Mouse (Mus musculus): ENCODE results near the gene Nckap5. TPM values are rescaled to one million over a fixed set of nuclear protein-coding genes. Genes with fewer than 3 reads are reported as not detected.

Gene Nckap5
- polyA plus RNA-seq, 1 experiment, result not detected

DNA sequence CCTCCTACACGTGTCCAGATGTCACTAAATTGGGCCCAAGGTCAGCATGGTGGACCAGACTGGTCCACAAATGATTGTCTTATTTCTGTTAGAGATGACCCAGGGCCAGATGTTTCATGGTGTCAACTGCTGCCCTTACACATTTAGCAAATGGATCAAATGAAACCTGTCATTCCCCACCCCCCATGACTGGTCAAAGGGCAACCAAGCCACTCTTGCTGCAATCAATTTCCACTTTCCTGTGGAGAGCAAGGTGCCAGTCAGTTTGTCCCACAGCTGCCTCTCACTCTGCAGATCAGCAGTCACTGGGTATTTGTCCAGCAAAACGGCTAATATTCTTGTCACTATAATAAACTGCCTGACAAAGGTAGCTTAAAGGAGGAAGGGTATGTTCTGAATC lies 463.9 kb downstream of the Nckap5 start:
- no peak for TF ChIP-seq GATA1 (IDR thresholded peaks at IDR 0.05; ENCODE audit: low read length)

DNA sequence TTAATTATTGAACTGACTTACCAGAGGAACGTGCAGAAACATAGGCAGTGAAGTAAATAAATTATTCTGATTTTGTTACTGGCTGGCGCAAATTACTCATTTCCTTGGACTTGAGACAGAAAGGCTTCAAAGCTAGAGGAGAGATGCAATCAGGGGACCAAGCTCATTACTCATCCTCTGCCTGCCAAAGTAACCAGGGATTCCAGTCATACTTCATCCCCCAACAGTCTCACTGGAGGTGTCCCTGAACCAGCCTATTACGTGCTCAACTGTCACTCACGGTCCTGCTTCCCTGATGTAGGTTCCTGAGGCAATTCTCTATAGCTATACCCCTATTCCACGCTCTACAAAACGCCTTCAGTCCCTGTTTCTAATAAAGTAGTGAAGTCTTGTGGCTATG lies 466.0 kb downstream of the Nckap5 start:
- TF ChIP-seq GATA1 (IDR thresholded peaks at IDR 0.05; ENCODE audit: low read length), result no peak

DNA sequence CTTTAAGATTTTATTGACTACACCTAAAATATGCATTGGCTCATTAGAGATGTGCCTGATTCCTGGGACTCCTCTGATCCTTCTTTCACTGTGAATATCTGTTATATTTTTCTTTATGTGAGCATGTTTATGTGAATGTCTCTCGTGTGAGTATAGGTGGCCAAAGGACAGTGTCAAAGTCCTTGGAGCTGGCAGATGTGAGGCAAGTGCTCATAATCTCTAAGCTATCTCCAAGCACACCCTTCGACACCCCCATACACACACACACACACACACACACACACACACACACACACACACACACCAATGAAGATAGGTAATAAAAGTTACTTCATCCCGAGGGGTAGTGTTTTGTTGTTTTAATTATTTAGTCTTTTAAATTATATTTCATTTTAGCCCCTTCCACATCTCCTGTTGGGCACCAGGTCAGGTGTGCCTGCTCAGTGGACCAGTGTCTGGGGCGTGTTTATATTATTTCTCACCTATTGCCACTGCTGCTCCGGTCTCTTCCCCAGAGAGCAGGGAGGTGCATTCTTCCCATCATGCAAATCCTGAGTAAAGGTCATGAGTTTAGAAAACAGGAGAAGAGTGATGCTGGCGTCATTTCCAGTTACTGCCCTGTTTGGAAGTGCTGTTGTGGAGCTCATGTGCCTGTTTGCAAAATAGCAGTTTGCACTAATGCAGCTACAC lies 469.9 kb downstream of the Nckap5 start:
- TF ChIP-seq GATA1 (IDR thresholded peaks at IDR 0.05; ENCODE audit: low read length), result no peak

DNA sequence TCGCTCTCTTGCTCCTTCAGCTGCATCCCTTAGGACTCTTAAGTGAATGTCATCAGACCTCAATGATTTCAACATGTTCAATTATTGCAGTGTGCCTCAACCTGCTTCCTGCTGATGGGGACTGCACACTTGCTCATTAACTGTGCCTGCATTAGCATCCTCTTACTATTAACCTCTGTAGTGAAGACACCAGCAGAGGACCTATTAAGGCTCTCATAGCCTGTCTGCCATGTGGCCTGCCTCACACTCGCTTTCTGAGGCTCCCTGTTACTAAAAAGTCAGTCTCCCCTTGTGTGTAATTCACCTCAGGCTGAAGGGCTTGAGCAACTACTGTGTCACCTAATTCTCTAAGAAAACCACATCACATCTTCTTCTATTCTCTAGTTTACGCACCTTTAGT lies 470.5 kb downstream of the Nckap5 start:
- TF ChIP-seq GATA1 (IDR thresholded peaks at IDR 0.05; ENCODE audit: low read length), result no peak

DNA sequence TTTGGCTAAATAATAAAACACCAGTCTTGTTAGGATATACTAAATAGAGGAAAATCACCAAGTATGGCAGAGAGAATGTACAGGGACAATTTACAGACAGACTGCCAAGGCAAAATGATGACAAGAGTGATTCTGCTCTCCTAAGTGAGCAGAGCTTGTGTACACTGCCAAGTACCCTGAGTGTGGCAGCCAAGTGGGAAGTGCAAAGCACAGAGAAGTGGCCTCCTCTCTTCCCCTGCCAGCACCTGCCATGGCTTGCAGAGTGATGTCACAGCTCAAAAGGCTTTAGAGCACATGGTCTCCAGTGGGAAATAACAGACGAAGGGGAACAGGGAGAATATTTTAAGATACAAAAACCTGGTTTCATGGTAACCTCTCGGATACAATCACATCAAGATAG lies 488.8 kb downstream of the Nckap5 start:
- no peak for TF ChIP-seq GATA1 (IDR thresholded peaks at IDR 0.05; ENCODE audit: low read length)

DNA sequence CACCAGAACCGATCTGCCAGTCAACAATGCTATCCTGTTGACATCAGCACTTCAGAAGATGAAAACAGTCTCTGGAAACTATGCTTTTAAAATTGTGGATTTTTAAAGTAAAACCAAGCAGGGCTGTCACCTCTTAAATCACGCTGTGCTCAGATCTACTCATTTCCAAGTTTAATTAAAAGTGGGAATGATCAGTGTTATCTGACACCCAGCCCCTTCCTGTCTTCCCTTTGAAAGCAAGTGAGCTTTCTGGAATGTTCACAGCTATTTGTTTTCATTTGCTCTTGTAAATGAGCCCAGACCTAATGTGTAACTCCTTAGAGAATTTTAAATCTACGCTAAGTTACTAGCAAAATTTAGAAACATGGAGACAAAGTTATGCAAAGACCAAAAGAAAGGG lies 491.3 kb downstream of the Nckap5 start:
- TF ChIP-seq GATA1 (IDR thresholded peaks at IDR 0.05; ENCODE audit: low read length), result no peak

DNA sequence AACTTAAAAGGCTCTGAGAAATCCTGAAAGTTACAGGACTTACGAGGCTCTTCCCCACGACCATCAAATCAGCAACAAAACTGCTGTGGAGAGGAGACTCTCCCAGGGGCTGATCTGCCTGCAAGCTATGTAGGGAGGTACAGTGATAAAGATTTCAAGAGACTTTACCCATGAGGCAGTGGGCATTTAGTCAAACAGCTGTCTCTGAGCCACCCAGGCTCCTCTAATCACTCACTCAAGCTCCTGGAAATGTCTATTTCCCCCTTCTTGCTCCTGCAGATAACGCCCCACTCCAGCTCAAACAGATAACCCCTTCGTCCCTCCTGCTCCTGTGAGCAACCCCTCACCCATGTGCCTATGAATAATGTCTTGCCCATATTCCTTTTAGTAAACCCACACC lies 496.4 kb downstream of the Nckap5 start:
- no peak for TF ChIP-seq GATA1 (IDR thresholded peaks at IDR 0.05; ENCODE audit: low read length)

DNA sequence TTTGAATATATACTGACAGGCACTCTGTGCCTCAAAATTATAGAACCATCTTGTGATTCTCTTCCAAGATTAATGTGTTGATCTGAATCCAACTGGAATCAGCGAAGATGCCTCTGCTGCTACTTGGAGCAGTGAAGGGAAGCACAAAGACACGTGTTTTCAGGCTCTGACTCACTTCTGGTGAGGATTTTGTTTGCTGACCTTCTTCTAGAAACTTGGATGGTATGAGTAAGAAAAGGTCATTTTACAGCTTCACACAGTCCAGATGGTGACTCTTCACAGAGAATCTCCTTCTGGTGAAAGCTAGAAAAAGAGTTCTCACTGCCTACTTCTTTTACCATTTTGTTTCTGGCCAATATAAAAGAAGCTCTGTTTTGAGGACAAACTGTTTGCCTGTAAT lies 498.6 kb downstream of the Nckap5 start:
- no peak for TF ChIP-seq GATA1 (IDR thresholded peaks at IDR 0.05; ENCODE audit: low read length)

DNA sequence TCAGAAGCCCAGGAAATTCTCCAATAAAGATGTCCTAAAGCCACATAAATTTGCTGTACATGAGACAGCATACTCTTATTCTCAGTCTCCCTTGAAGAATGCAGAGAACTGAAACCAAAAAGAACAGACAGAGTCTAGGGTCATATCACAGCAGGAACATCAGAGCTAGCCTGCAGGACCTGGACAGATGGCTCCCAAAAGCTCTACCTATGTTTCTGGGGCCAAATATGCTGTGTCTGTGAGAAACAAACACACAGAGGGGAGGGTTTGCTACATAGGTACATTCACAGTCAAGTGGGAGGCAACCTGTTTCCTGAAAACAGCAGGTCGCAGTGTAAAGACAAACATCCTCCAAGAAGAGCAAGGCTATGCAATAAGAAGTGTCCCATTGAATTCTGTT lies 509.9 kb downstream of the Nckap5 start:
- no peak for TF ChIP-seq GATA1 (IDR thresholded peaks at IDR 0.05; ENCODE audit: low read length)

DNA sequence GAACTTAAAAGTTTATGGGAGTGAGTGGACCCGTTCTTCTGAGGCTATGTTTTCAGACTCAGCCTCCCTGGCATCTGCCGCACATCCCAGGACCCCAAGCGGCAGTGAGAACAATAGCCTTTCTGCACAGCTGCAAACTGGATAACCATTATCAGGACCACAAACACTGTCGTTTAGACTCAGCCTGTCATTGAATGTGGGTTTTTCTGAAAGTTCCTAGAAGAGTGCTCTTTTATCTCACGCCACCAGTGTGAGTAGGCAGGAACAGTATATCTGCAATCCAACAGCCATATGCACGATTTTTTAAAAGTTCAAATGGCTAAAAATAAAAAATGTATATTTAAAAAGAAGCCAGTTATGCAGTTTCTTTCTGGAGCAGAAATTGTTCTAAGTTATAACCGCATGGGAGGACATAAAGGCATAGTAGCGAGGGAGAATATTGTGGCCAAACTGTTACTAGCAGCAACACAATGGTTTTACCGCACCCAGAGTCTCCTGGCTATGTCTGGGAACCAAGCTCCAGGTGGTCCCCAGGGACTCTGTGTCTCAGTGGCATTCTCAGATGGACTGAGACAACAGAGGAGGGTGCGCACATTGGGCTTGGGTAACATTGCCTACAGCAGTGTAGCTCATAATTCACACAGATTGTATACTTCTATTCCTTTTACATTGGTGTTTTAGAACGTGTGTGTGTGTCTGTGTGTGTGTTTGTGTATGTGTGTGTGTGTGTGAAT lies 512.6 kb downstream of the Nckap5 start:
- TF ChIP-seq GATA1 (IDR thresholded peaks at IDR 0.05; ENCODE audit: low read length), result no peak

DNA sequence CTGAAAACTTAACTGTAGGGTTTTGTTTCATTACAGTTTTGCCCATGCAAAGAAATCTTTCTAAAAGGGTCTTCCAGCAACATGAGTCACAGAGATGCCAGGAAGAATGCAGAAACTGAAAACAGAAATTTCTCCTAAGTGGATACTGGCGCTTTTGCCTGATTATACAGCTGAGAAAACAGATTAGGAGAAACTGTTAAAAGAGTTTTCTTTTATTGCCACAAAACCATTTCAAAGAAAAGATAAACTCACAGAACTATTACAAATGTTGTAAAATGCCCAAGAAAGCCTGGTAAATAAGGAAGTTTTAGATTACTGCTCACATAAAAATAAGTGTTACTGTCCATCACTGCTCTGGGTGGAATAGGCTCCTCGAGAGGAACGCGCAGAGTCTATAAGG lies 513.3 kb downstream of the Nckap5 start:
- TF ChIP-seq GATA1 (IDR thresholded peaks at IDR 0.05; ENCODE audit: low read length), result no peak

DNA sequence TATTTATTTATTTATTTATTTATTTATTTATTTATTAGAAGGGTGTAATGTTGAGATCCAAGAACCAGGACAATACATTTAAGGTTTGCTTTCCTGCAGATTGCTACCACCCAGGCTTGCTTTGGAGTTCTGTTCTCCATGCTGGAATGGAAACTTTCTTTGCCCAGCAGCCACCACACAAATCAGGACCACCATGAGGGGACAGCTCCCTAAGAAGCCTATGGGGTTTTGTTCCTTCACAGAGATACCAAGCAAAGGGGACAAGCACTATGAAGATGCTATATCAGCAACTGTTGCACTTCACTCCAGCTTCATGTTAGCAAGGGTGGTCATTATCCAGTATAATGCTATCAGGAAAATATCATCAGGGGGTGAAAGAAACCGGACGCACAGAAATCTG lies 513.7 kb downstream of the Nckap5 start:
- no peak for TF ChIP-seq GATA1 (IDR thresholded peaks at IDR 0.05; ENCODE audit: low read length)

DNA sequence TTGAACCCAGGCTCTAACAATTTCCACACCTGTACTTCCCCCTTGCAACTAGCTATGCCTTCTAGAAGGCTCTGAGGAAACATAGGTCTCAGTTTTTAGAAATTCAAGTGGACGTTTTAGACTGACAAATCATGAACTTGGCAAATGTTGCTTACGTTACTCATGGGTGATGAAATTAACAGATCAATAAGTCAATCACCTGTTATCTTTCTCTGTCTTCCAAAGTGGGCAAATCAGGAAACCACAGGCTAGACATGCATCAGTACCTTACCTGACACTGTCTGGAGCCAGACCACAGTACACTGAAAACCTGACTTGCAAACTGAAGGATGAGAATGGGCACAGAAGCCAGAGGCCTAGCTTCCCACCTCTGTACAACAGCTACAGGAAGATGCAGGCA lies 529.5 kb downstream of the Nckap5 start:
- TF ChIP-seq GATA1 (IDR thresholded peaks at IDR 0.05; ENCODE audit: low read length), result no peak

DNA sequence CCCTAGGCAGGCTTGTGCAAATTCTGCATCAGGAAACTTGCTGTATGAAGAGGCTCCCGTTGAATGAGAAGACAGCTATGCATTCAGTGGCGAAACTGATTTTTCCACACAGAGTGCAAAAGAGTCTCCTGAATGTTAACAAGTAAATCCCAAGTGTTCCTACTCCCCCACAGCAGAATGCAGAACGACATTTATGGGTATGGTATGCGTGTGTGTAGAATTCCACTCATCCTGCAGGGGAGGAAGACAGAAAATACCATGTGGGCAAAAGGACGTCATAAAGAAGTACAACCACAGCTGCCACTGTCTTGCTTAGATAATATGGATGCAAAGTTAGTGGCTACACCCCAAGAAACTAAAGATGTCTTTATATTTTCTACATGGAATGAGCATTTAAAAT lies 565.7 kb downstream of the Nckap5 start:
- no peak for TF ChIP-seq GATA1 (IDR thresholded peaks at IDR 0.05; ENCODE audit: low read length)

DNA sequence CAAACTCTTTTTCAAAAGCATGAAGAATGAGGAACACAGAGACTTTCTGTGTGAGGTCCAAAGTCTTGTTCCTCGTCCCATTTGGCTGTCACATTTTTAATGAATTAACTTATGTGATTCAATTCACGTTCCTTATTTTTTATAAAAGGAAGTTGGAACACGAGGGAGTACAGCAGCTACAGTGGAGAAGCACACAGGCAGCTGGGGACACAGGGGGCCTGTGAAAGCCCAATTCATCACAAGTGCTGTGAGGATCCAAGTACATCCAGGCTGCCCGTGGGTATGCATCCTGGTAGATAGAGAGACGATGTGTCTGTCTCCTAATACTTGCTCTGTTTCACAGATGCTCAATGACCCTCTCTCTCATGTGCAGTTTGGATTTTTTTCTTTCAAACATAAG lies 576.2 kb downstream of the Nckap5 start:
- no peak for TF ChIP-seq GATA1 (IDR thresholded peaks at IDR 0.05; ENCODE audit: low read length)

DNA sequence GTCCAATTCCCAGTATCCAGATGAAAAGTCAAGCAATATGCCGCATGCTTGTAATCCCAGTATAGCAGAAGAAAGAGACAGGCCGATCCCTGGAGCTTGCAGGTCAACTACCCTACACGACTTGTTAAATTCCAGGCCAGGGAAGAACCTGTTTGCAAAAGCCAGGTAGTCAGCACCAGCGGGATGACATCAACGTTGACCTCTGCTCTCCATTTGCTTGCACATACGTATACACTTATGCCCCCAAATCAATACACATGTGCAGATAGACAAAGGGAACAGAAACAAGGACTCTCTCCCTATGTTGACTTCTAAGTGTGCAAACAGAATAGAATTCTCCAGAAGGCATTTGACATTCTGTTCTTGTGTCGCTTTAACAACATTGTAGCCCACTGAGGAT lies 576.7 kb downstream of the Nckap5 start:
- TF ChIP-seq GATA1 (IDR thresholded peaks at IDR 0.05; ENCODE audit: low read length), result no peak

DNA sequence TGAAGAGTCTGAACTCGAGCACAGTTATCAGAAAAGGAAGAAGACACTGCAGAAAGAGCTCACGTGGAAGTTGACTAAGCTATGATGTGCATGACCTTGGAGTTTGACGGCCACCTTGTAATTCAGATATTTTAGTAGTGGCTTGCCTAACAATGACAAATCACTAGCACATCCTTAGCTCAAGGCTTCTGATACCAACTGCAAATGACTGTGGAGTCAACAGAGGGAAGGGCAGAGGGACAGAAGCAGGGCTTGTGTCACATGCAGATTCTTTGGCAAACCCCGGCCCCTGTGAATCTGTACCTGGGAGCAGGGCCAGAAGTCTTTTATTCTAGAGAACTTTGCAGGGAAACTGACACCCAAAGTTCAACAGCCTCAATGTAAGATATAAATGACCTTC lies 597.4 kb downstream of the Nckap5 start:
- no peak for TF ChIP-seq GATA1 (IDR thresholded peaks at IDR 0.05; ENCODE audit: low read length)

Data from G1E-ER4 (cell line).